Mouse (Mus musculus): ENCODE results near the gene Trip4. TPM values are rescaled to one million over a fixed set of nuclear protein-coding genes. Genes with fewer than 3 reads are reported as not detected.

The Trip4 gene
- polyA plus RNA-seq, 1 experiment from 2014 or later, result 20.8 TPM

DNA sequence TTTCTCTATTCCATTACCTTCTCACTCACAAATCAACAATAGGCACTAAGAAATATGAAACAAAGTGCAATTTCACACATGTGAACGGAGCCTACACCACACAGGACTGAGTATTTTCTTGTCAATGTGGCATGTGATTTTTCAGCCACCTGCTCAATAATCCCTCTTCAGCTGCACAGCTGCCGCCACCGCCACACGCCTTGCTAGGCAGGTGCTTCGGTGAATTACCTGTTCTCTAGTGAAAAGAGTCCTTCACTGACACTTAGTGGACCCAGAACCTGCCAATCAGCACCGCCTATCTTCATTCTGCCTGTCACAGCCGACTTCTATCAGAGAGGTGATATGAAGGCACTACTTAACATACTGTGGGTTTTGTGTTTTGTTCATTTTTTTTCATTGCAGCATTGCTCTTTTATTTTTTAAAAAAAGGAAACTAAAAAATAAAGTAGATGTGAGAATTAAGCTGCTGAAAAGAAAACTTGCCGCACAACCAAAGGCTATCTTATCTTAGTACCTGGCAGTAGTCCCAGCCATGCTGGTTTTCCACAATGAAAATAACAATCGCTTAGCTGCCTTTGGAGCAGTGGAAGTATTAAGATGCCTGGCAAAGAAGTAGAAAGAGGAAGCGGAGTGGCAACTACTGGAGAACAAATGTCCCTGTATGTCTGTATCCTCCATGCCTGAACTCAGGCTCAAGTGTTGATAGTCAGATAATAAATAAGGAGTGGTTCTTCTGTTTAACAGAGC is 84.7 kb downstream of the Trip4 start:
- ATAC-seq (replicated peaks; ENCODE audit: insufficient number of reproducible peaks, insufficient read depth, low FRiP score, low read depth), result no peak
- Histone ChIP-seq H3K9ac (no peak overlapping the region; the same call in 1 of the 2 replicates), H3K27me3 (no peaks in the 10 kb centered on the region), H3K4me1 (replicated peaks) (peaks cover 55% of the 10 kb centered on the region), H3K36me3 (no peaks in the 10 kb centered on the region), H3K27ac (peak overlapping the region; percentile 69), H3K4me2 (peak overlapping the region; percentile 55), H3K4me3 (peak overlapping the region; percentile 30), H3K9me3 (replicated peaks) (no peaks in the 10 kb centered on the region)
- WGBS, result 25% methylated on average over 10 of the region's 10 CpGs

DNA sequence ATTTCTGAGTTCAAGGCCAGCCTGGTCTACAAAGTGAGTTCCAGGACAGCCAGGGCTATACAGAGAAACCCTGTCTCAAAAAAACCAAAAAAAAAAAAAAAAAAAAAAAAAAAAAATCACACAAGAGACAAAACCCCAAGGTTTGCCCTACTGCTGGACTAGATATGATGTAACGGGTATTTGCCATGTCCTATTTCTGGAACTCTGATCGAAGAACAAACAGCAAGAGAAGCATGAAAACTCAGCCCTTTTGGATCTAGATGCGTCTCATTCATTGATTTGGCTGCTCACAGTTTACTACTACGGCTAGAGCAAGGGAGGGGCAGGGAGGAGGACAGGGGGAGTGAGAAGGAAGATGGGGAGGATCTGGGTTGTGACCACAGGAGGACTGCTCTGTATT is 86.6 kb downstream of the Trip4 start:
- 77% methylated on average over 4 of the region's 4 CpGs for WGBS
- H3K27ac ChIP-seq, result no peak overlapping the region
- no peaks in the 10 kb centered on the region for H3K9me3 ChIP-seq (replicated peaks)
- peaks cover 49% of the 10 kb centered on the region for H3K4me1 ChIP-seq (replicated peaks)
- no peak overlapping the region for H3K4me2 ChIP-seq
- H3K4me3 ChIP-seq, result no peak overlapping the region
- H3K36me3 ChIP-seq, result no peaks in the 10 kb centered on the region
- no peak overlapping the region for H3K9ac ChIP-seq
- no peak for ATAC-seq (replicated peaks; ENCODE audit: insufficient number of reproducible peaks, insufficient read depth, low FRiP score, low read depth)
- H3K27me3 ChIP-seq, result no peaks in the 10 kb centered on the region

- Histone ChIP-seq H3K9me3 (replicated peaks) (no peaks in the 10 kb centered on the region), H3K4me1 (replicated peaks) (peaks cover 37% of the 10 kb centered on the region), H3K27ac (no peak overlapping the region), H3K27me3 (no peaks in the 10 kb centered on the region), H3K36me3 (no peaks in the 10 kb centered on the region; the same call in 1 of the 2 replicates), H3K4me2 (no peak overlapping the region), H3K9ac (no peak overlapping the region), H3K4me3 (no peak overlapping the region)
- ATAC-seq (replicated peaks; ENCODE audit: insufficient number of reproducible peaks, insufficient read depth, low FRiP score, low read depth), result no peak
- 79% methylated on average over 2 of the region's 2 CpGs for WGBS
These were observed 88.3 kb downstream of the Trip4 start for GRCm38 (mm10) chr9:65820301-65820700.

- no peak for ATAC-seq (replicated peaks; ENCODE audit: insufficient number of reproducible peaks, insufficient read depth, low FRiP score, low read depth)
- no peak overlapping the region for H3K9ac ChIP-seq
- no peak overlapping the region; the same call in 1 of the 2 replicates for H3K27ac ChIP-seq
- peaks cover 24% of the 10 kb centered on the region for H3K4me1 ChIP-seq (replicated peaks)
- H3K4me3 ChIP-seq, result no peak overlapping the region
- WGBS, result 92% methylated on average over 2 of the region's 2 CpGs
- H3K27me3 ChIP-seq, result no peaks in the 10 kb centered on the region
- H3K4me2 ChIP-seq, result no peak overlapping the region
- H3K9me3 ChIP-seq (replicated peaks), result no peaks in the 10 kb centered on the region
- peaks cover 3% of the 10 kb centered on the region; the same call in 1 of the 2 replicates for H3K36me3 ChIP-seq
These were observed 90.2 kb downstream of the Trip4 start for GRCm38 (mm10) chr9:65818402-65818801.

GRCm38 (mm10) chr9:65812841-65813240 is 95.8 kb downstream of the Trip4 start:
- H3K36me3 ChIP-seq, result peaks cover 3% of the 10 kb centered on the region; the same call in 1 of the 2 replicates

DNA sequence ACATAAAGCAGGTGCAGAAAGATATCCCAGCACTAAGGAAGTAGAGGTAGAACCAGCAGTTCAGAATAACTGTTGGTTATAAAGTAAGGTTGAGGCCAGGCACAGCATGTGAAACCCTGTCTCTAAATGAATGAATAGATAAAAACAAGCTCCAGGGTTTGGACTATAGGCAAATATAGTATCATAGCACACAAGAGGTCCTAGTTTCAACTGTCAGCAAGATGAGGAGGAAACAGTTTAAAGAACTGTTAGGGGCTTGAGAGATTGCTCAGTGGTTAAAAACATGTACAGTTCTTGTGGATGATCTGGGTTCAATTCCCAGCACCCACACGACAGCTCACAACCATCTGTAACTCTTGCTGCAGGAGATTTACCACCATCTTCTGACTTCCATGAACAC is 96.8 kb downstream of the Trip4 start:
- H3K36me3 ChIP-seq, result peaks cover 3% of the 10 kb centered on the region; the same call in 1 of the 2 replicates
- H3K27ac ChIP-seq, result no peak overlapping the region
- H3K9ac ChIP-seq, result no peak overlapping the region
- H3K9me3 ChIP-seq (replicated peaks), result no peaks in the 10 kb centered on the region
- 91% methylated on average over 1 of the region's 1 CpGs for WGBS
- no peak overlapping the region for H3K4me3 ChIP-seq
- H3K27me3 ChIP-seq, result no peaks in the 10 kb centered on the region
- H3K4me2 ChIP-seq, result no peak overlapping the region
- ATAC-seq (replicated peaks; ENCODE audit: insufficient number of reproducible peaks, insufficient read depth, low FRiP score, low read depth), result no peak
- peaks cover 31% of the 10 kb centered on the region for H3K4me1 ChIP-seq (replicated peaks)

More at GRCm38 (mm10) chr9:65812841-65813240, 95.8 kb downstream of the Trip4 start:
- Histone ChIP-seq H3K4me3 (no peak overlapping the region), H3K4me1 (replicated peaks) (peaks cover 24% of the 10 kb centered on the region), H3K4me2 (peak overlapping the region; percentile 23), H3K9me3 (replicated peaks) (no peaks in the 10 kb centered on the region), H3K27ac (peak overlapping the region; percentile 88), H3K27me3 (no peaks in the 10 kb centered on the region), H3K9ac (no peak overlapping the region)
- 26% methylated on average over 2 of the region's 2 CpGs for WGBS
- ATAC-seq (replicated peaks; ENCODE audit: insufficient number of reproducible peaks, insufficient read depth, low FRiP score, low read depth), result peak; percentile 90

- Histone ChIP-seq H3K9ac (no peak overlapping the region), H3K9me3 (replicated peaks) (no peaks in the 10 kb centered on the region), H3K4me1 (replicated peaks) (peaks cover 27% of the 10 kb centered on the region), H3K27ac (peak overlapping the region; percentile 48), H3K27me3 (no peaks in the 10 kb centered on the region), H3K36me3 (no peaks in the 10 kb centered on the region), H3K4me3 (no peak overlapping the region), H3K4me2 (no peak overlapping the region)
- 69% methylated on average over 1 of the region's 1 CpGs for WGBS
- no peak for ATAC-seq (replicated peaks; ENCODE audit: insufficient number of reproducible peaks, insufficient read depth, low FRiP score, low read depth)
These were observed 100.8 kb downstream of the Trip4 start for GRCm38 (mm10) chr9:65807818-65808217.

DNA sequence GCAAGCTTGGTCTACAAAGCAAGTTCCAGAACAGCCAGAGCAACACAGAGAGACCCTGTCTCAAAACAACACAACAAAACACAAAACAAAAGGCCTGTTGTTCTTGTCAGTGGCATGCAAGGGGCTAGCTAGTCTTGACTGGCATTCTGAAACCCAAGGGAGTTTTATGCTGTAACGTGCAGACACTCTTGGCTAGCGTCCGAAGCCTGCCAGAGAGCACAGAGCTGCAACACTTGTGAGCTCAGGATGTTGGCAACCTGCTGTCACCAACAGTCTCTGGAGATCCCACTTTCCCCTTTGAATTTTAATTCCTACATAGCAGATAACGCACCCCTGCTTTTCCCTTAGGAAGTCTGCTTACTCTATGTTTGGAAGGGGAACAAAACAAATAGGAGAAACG is 101.3 kb downstream of the Trip4 start:
- no peak overlapping the region for H3K9ac ChIP-seq
- 31% methylated on average over 5 of the region's 5 CpGs for WGBS
- H3K27ac ChIP-seq, result peak overlapping the region; percentile 48
- no peaks in the 10 kb centered on the region for H3K27me3 ChIP-seq
- no peaks in the 10 kb centered on the region for H3K9me3 ChIP-seq (replicated peaks)
- peaks cover 23% of the 10 kb centered on the region for H3K4me1 ChIP-seq (replicated peaks)
- H3K36me3 ChIP-seq, result no peaks in the 10 kb centered on the region
- no peak; the same call in 1 of the 2 replicates for ATAC-seq (replicated peaks; ENCODE audit: insufficient number of reproducible peaks, insufficient read depth, low FRiP score, low read depth)
- H3K4me3 ChIP-seq, result no peak overlapping the region
- H3K4me2 ChIP-seq, result no peak overlapping the region

- H3K27me3 ChIP-seq, result no peaks in the 10 kb centered on the region
- H3K9ac ChIP-seq, result no peak overlapping the region
- no peak for ATAC-seq (replicated peaks; ENCODE audit: insufficient number of reproducible peaks, insufficient read depth, low FRiP score, low read depth)
- H3K27ac ChIP-seq, result no peak overlapping the region
- no peaks in the 10 kb centered on the region for H3K9me3 ChIP-seq (replicated peaks)
- no peaks in the 10 kb centered on the region for H3K36me3 ChIP-seq
- no peak overlapping the region for H3K4me2 ChIP-seq
- 62% methylated on average over 4 of the region's 4 CpGs for whole genome bisulfite sequencing
- H3K4me1 ChIP-seq (replicated peaks), result peaks cover 28% of the 10 kb centered on the region
- H3K4me3 ChIP-seq, result no peak overlapping the region
These were observed 108.8 kb downstream of the Trip4 start for GRCm38 (mm10) chr9:65799770-65800169.

- Histone ChIP-seq H3K4me1 (replicated peaks) (peaks cover 49% of the 10 kb centered on the region), H3K36me3 (no peaks in the 10 kb centered on the region), H3K4me3 (no peak overlapping the region), H3K9me3 (replicated peaks) (no peaks in the 10 kb centered on the region), H3K4me2 (peak overlapping the region; percentile 10; the same call in 1 of the 2 replicates), H3K27me3 (no peaks in the 10 kb centered on the region), H3K27ac (peak overlapping the region; percentile 55), H3K9ac (no peak overlapping the region)
- WGBS, result 43% methylated on average over 2 of the region's 2 CpGs
- ATAC-seq (replicated peaks; ENCODE audit: insufficient number of reproducible peaks, insufficient read depth, low FRiP score, low read depth), result 0 out of 2 replicates have a peak, but pooled peaks have one; percentile 43
These were observed 112.9 kb downstream of the Trip4 start for GRCm38 (mm10) chr9:65795651-65796050.

DNA sequence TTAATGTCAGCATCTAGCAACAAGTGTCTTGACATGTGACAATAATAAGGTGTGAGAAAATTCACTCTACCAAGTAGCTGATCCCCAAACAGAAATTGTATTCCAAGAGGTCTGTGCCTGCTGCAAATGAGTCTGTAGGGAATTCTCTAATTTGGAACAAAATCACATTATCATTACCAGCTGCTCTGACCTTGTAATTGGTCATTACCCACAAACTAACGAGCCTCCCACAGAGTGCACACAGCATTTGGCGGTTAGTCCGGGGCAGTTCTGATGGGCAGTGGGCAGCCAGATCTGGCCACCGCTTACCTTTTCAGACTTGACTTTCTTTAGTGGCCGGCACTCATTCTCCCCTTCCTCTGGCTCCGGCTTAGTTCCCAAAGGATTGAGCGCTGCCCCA is 114.3 kb downstream of the Trip4 start:
- Histone ChIP-seq H3K27me3 (no peaks in the 10 kb centered on the region), H3K36me3 (no peaks in the 10 kb centered on the region), H3K4me3 (no peak overlapping the region), H3K9ac (no peak overlapping the region), H3K9me3 (replicated peaks) (no peaks in the 10 kb centered on the region), H3K4me1 (replicated peaks) (peaks cover 50% of the 10 kb centered on the region), H3K4me2 (no peak overlapping the region), H3K27ac (no peak overlapping the region)
- ATAC-seq (replicated peaks; ENCODE audit: insufficient number of reproducible peaks, insufficient read depth, low FRiP score, low read depth), result no peak
- 90% methylated on average over 7 of the region's 7 CpGs for WGBS

DNA sequence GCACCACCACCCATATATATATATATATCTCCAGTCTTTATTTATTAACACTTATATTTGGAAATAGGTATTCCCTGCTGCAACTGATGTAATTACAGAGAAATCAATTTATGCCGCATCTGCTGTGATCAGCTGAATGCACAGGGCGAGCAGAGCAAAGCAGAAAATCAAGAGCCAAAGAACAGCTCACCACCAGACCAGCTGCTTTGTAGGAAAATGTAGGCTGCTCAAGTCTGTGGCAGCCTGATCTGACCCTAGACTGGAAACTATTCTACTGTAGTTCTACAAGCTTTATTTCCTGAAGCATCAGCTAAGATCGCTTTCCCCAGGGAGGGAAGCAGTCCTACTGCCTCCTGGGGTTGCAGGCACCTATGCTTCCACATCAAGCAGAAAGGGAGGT is 115.1 kb downstream of the Trip4 start:
- Histone ChIP-seq H3K9me3 (replicated peaks) (no peaks in the 10 kb centered on the region), H3K4me2 (no peak overlapping the region), H3K4me3 (no peak overlapping the region), H3K36me3 (no peaks in the 10 kb centered on the region), H3K27ac (no peak overlapping the region), H3K27me3 (no peaks in the 10 kb centered on the region), H3K4me1 (replicated peaks) (peaks cover 57% of the 10 kb centered on the region), H3K9ac (no peak overlapping the region)
- ATAC-seq (replicated peaks; ENCODE audit: insufficient number of reproducible peaks, insufficient read depth, low FRiP score, low read depth), result no peak
- WGBS, result 89% methylated on average over 3 of the region's 3 CpGs
